Mouse (Mus musculus) lung, embryonic 14.5 days (tissue): ENCODE data around the gene Rpl38. TPM values are rescaled to one million over a fixed set of nuclear protein-coding genes. Genes with fewer than 3 reads are reported as not detected.

Source experiments
- ATAC-seq: fragments of 200-750 bp; cut with Nextera tagmentation; 2 replicates; pipeline ENCODE4 v1.8.0; 2017; ENCODE audit warnings: mild to moderate bottlenecking, moderate TSS enrichment, moderate library complexity; ENCODE audit not compliant: insufficient read depth
- DNase-seq: peaks from one replicate; pipeline ENCODE4 v3.0.0-alpha.2; 2015
- H3K27ac ChIP-seq: fragments of 300-500 bp; sonication (generic); 2 replicates; pipeline ENCODE4 v1.5.1; 2014; ENCODE audit warnings: low read depth, mild to moderate bottlenecking, moderate library complexity
- H3K27me3 ChIP-seq: fragments of 300-500 bp; sonication (generic); 2 replicates; pipeline ENCODE4 v1.6.1; 2014; ENCODE audit warnings: low read length, control low read depth; ENCODE audit not compliant: insufficient read depth
- H3K36me3 ChIP-seq: fragments of 300-500 bp; sonication (generic); 2 replicates; pipeline ENCODE4 v1.6.1; 2014; ENCODE audit warnings: control low read depth; ENCODE audit not compliant: insufficient read depth
- H3K4me1 ChIP-seq: fragments of 300-500 bp; sonication (generic); 2 replicates; pipeline ENCODE4 v1.6.1; 2014; ENCODE audit warnings: antibody characterized with exemption, control low read depth; ENCODE audit not compliant: insufficient read depth
- H3K4me2 ChIP-seq: fragments of 300-500 bp; sonication (generic); 2 replicates; pipeline ENCODE4 v1.6.1; 2014; ENCODE audit warnings: mild to moderate bottlenecking
- H3K4me3 ChIP-seq: fragments of 300-500 bp; sonication (generic); 2 replicates; pipeline ENCODE4 v1.5.1; 2014; ENCODE audit warnings: low read depth, low read length
- H3K9ac ChIP-seq: fragments of 300-500 bp; sonication (generic); 2 replicates; pipeline ENCODE4 v1.6.1; 2014
- H3K9me3 ChIP-seq: fragments of 300-500 bp; sonication (generic); 2 replicates; pipeline ENCODE4 v1.6.1; 2016; ENCODE audit warnings: low read depth, low read length, control low read depth
- CTCF ChIP-seq: IDR thresholded peaks from 2 replicates; pipeline ENCODE4 v1.5.1; 2016; ENCODE audit warnings: antibody characterized with exemption, low read depth
- WGBS: fragments of 180-500 bp; shearing (Covaris S2); extraction: QIAGEN DNeasy Blood & Tissue Kit; methylation state at CpG from one replicate; pipeline ENCODE4 v1.1.7; 2014; 5-methylcytosine and 5-hydroxymethylcytosine counted together
- polyA plus RNA-seq: library from polyadenylated mRNA; unstranded; fragments of >200 nt; fragmentation: Nextera tagmentation; extraction: Ambion mirVana; gene quantifications from 2 replicates; pipeline ENCODE4 v1.2.1, GENCODE M21; 2014

The Rpl38 gene
- polyA plus RNA-seq, 1 experiment from 2014 or later = 978 TPM

DNA sequence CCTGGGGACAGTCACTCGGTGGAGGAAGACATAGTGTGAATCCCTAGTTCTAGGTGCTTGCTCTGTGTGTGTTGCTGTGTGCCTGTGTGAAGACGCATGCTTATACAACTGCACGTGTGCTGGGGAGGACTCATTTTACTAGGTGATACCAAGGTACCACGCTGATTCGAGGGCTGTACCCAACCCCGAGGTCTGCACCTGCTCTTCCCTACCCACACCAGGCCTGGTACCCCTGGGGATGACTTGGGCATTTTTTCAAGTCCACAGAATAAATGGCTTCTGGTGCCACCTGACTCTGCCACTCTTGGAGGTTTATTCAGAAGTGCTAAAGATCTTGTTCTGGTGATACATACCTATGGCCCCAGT, 34.7 kb downstream of the Rpl38 start:
- Histone ChIP-seq H3K27me3 (no peaks in the 10 kb centered on the region), H3K4me3 (no peak overlapping the region), H3K27ac (no peak overlapping the region), H3K4me2 (no peak overlapping the region), H3K4me1 (no peaks in the 10 kb centered on the region), H3K9ac (no peak overlapping the region), H3K36me3 (no peaks in the 10 kb centered on the region), H3K9me3 (no peaks in the 10 kb centered on the region)
- no peak for TF ChIP-seq CTCF
- ATAC-seq = no peak
- no peak for DNase-seq
- 78% methylated on average over 6 of the region's 6 CpGs for WGBS

DNA sequence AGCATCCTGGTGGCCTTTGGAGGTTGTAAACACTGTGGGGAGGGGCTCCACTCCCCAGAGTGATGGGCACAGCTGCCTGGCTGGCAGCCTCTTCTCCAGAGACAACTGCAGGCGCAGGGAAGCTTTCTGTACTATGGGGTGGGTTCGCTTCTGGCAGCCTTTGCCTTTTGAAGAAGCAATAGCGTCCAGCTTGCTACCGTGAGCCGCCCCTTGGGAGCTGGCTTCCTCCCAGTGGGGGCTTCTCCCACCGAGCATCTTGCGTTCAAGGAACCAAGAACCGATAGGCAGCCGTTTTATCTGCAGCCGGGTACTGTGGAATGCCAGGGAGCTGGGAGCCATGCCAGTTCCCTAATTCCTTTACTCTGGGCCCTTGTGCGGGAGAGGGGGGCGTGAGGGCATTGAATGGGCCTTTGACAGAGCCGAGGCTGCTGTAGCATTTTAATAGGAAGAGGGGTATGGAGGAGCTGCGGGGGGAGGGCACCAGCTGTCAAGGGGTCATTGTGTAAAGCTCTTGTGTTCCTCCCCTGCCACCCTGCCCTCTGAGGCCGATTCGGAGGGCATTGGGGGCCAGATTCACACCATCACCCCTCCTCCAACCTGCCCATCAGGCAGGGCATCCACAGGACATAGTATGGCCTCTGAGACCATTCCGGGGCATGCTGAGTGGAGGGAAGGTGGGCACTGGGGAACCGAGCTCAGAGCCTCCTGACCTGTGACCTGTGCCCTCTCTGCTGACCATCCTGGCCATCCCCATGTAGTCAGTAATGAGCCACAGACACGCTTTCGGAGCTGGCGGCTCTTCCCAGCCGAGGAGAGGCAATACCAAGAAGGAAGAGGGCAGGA, 36.0 kb downstream of the Rpl38 start:
- H3K36me3 ChIP-seq = no peaks in the 10 kb centered on the region
- H3K9me3 ChIP-seq = no peaks in the 10 kb centered on the region
- H3K4me1 ChIP-seq = no peaks in the 10 kb centered on the region
- no peak overlapping the region for H3K27ac ChIP-seq
- H3K9ac ChIP-seq = no peak overlapping the region
- no peak for TF ChIP-seq CTCF
- no peaks in the 10 kb centered on the region for H3K27me3 ChIP-seq
- DNase-seq (no peak), ATAC-seq (no peak)
- no peak overlapping the region for H3K4me2 ChIP-seq
- 57% methylated on average over 22 of the region's 22 CpGs for WGBS
- no peak overlapping the region for H3K4me3 ChIP-seq

- 74% methylated on average over 5 of the region's 5 CpGs for WGBS
- no peaks in the 10 kb centered on the region for H3K9me3 ChIP-seq
- no peaks in the 10 kb centered on the region for H3K4me1 ChIP-seq
- H3K4me3 ChIP-seq = no peak overlapping the region
- no peak overlapping the region for H3K27ac ChIP-seq
- no peaks in the 10 kb centered on the region for H3K27me3 ChIP-seq
- no peaks in the 10 kb centered on the region for H3K36me3 ChIP-seq
- H3K4me2 ChIP-seq = no peak overlapping the region
- H3K9ac ChIP-seq = no peak overlapping the region
- no peak for DNase-seq
- ATAC-seq = no peak
- no peak for TF ChIP-seq CTCF
Observed at GRCm38 (mm10) chr11:114706358-114706757, 38.0 kb downstream of the Rpl38 start.

DNA sequence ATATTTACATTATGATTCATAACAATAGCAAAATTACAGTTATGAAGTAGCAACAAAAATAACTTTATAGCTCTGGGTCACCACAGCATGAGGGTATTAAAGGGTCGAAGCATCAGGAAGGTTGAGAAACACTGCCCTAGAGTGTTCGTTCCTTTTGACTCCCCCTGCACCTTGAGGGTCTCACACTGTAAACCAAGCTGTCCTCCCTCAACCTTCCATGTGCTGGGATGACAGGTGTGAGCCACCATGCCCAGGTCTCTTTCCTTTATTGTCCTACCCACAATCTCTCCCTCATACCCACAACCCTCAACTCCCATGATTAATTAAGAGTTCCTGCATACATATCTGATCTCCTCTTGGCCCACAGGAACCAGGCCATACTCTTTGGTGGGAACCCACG, 43.1 kb downstream of the Rpl38 start:
- H3K4me3 ChIP-seq = no peak overlapping the region
- DNase-seq (no peak), ATAC-seq (no peak)
- no peaks in the 10 kb centered on the region for H3K4me1 ChIP-seq
- no peak overlapping the region for H3K4me2 ChIP-seq
- 79% methylated on average over 3 of the region's 3 CpGs for WGBS
- H3K27ac ChIP-seq = no peak overlapping the region
- TF ChIP-seq CTCF = no peak
- H3K9me3 ChIP-seq = no peaks in the 10 kb centered on the region
- no peaks in the 10 kb centered on the region for H3K36me3 ChIP-seq
- no peaks in the 10 kb centered on the region for H3K27me3 ChIP-seq
- H3K9ac ChIP-seq = no peak overlapping the region

- 58% methylated on average over 12 of the region's 12 CpGs for WGBS
- DNase-seq (no peak), ATAC-seq (no peak)
- Histone ChIP-seq H3K9me3 (no peaks in the 10 kb centered on the region), H3K27ac (no peak overlapping the region), H3K36me3 (no peaks in the 10 kb centered on the region), H3K4me1 (no peaks in the 10 kb centered on the region), H3K4me2 (no peak overlapping the region), H3K27me3 (no peaks in the 10 kb centered on the region), H3K4me3 (no peak overlapping the region), H3K9ac (no peak overlapping the region)
- TF ChIP-seq CTCF = no peak
Observed at GRCm38 (mm10) chr11:114711861-114712260, 43.5 kb downstream of the Rpl38 start.

- Histone ChIP-seq H3K4me3 (no peak overlapping the region), H3K27ac (no peak overlapping the region), H3K9me3 (no peaks in the 10 kb centered on the region), H3K27me3 (no peaks in the 10 kb centered on the region), H3K4me2 (no peak overlapping the region), H3K4me1 (no peaks in the 10 kb centered on the region), H3K9ac (no peak overlapping the region), H3K36me3 (no peaks in the 10 kb centered on the region)
- ATAC-seq (no peak), DNase-seq (no peak)
- no peak for TF ChIP-seq CTCF
- 83% methylated on average over 6 of the region's 6 CpGs for WGBS
Observed at GRCm38 (mm10) chr11:114714526-114714925, 46.2 kb downstream of the Rpl38 start.

- Histone ChIP-seq H3K4me3 (no peak overlapping the region), H3K27me3 (no peaks in the 10 kb centered on the region), H3K4me2 (no peak overlapping the region), H3K36me3 (no peaks in the 10 kb centered on the region), H3K4me1 (no peaks in the 10 kb centered on the region), H3K9ac (no peak overlapping the region), H3K27ac (no peak overlapping the region), H3K9me3 (no peaks in the 10 kb centered on the region)
- WGBS = 59% methylated on average over 7 of the region's 7 CpGs
- TF ChIP-seq CTCF = no peak
- DNase-seq = no peak
- ATAC-seq = no peak
Observed at GRCm38 (mm10) chr11:114715531-114715930, 47.2 kb downstream of the Rpl38 start.
